Mouse (Mus musculus): ENCODE measurements around the gene Fam32a.

- TF ChIP-seq CTCF (IDR thresholded peaks at IDR 0.05; ENCODE audit: low read depth, low read length) (no peak), TAL1 (conservative IDR thresholded peaks at IDR 0.05; ENCODE audit: low read depth, low read length) (no peak), GATA1 (IDR thresholded peaks at IDR 0.05; ENCODE audit: borderline replicate concordance, low read length) (no peak), POLR2AphosphoS5 (IDR thresholded peaks at IDR 0.05; ENCODE audit: insufficient replicate concordance, low read depth, low read length) (no peak)
Observed at GRCm38 (mm10) chr8:72260585-72260984, 41.1 kb downstream of the Fam32a start.

Data from G1E (cell line).